Mouse (Mus musculus) thymus, adult 2 months (tissue): ENCODE results near the gene Chm. TPM values are rescaled to one million over a fixed set of nuclear protein-coding genes. Genes with fewer than 3 reads are reported as not detected.

Experiments
- DNase-seq: peaks from one replicate; pipeline ENCODE4 v3.0.0; 2021
- H3K27ac ChIP-seq: fragments of 200-500 bp; 2 replicates; pipeline ENCODE4 v1.5.1; 2012; ENCODE audit warnings: low read length, control low read depth; ENCODE audit not compliant: control insufficient read depth, insufficient read depth
- H3K27me3 ChIP-seq: fragments of 200-500 bp; 2 replicates; pipeline ENCODE4 v1.6.1; 2012; ENCODE audit warnings: mild to moderate bottlenecking, low read length, moderate library complexity, mixed read lengths; ENCODE audit not compliant: control insufficient read depth, insufficient read depth
- H3K36me3 ChIP-seq: fragments of 200-500 bp; 2 replicates; pipeline ENCODE4 v1.6.1; 2012; ENCODE audit warnings: mild to moderate bottlenecking, low read length, moderate library complexity; ENCODE audit not compliant: control insufficient read depth, insufficient read depth
- H3K4me1 ChIP-seq: fragments of 200-500 bp; replicated peaks from 2 replicates; pipeline ENCODE4 v1.6.1; 2012; ENCODE audit warnings: low read length; ENCODE audit not compliant: control insufficient read depth, insufficient read depth
- H3K4me3 ChIP-seq: fragments of 200-500 bp; 2 replicates; pipeline ENCODE4 v1.5.1; 2012; ENCODE audit warnings: mild to moderate bottlenecking, low read length, control low read depth, moderate library complexity; ENCODE audit not compliant: control insufficient read depth, insufficient read depth
- CTCF ChIP-seq: fragments of 200-500 bp; IDR thresholded peaks from 2 replicates; pipeline ENCODE4 v1.5.1; 2012; ENCODE audit warnings: mild to moderate bottlenecking, control low read depth, low read length, moderate library complexity, borderline replicate concordance; ENCODE audit not compliant: control insufficient read depth, poor library complexity, insufficient read depth; ENCODE audit errors: extremely low read depth
- POLR2A ChIP-seq: fragments of 200-500 bp; IDR thresholded peaks from 2 replicates; pipeline ENCODE4 v1.6.1; 2012; ENCODE audit warnings: mild to moderate bottlenecking, low read length, control low read depth, moderate library complexity; ENCODE audit not compliant: control insufficient read depth, poor library complexity, insufficient read depth; ENCODE audit errors: extremely low read depth
- WGBS: fragments of 180-500 bp; shearing (Covaris S2); methylation state at CpG from one replicate; pipeline ENCODE4 v1.1.7; 2018; 5-methylcytosine and 5-hydroxymethylcytosine counted together
- polyA plus RNA-seq: library from polyadenylated mRNA; depleted of rRNA; stranded (reverse); fragments of >200 nt; gene quantifications from 2 replicates; pipeline ENCODE4 v1.2.3, GENCODE M21; 2012; rRNA removed

Gene Chm
- polyA plus RNA-seq, 1 experiment: 2.6 TPM

GRCm38 (mm10) chrX:113160268-113160860 lies 25.0 kb downstream of the Chm start:
- no peak overlapping the region for H3K4me3 ChIP-seq
- no peak overlapping the region for H3K27ac ChIP-seq
- no peak for DNase-seq
- H3K27me3 ChIP-seq: no peaks in the 10 kb centered on the region
- no peaks in the 10 kb centered on the region for H3K36me3 ChIP-seq
- TF ChIP-seq CTCF (no peak), POLR2A (no peak)
- WGBS: 63% methylated on average over 3 of the region's 3 CpGs
- no peaks in the 10 kb centered on the region for H3K4me1 ChIP-seq

- Histone ChIP-seq H3K4me1 (no peaks in the 10 kb centered on the region), H3K36me3 (no peaks in the 10 kb centered on the region), H3K4me3 (no peak overlapping the region), H3K27me3 (no peaks in the 10 kb centered on the region), H3K27ac (no peak overlapping the region)
- WGBS: 4% methylated on average over 2 of the region's 2 CpGs
- DNase-seq: no peak
- no peak for TF ChIP-seq POLR2A
- TF ChIP-seq CTCF: no peak
Measured at GRCm38 (mm10) chrX:113084171-113084570, 101.1 kb downstream of the Chm start.

DNA sequence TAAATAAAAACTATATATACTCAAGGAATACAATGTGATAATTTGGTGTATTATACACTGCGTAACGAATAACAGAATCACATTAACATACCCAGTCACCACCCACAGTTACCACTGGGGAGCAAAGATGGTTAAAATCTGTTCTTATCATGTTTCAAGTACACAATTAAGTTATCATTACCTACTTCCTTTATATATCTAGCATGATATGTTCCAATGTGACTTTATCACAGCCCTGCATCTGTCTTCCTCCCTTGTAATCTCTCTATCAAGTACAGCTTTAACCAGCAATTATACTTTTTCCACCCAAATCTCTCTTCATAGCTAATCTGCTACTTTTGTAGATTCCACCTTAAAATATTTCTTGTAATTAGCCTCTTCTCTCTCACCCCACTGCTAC lies 109.3 kb downstream of the Chm start:
- TF ChIP-seq POLR2A (no peak), CTCF (no peak)
- Histone ChIP-seq H3K27ac (no peak overlapping the region), H3K4me1 (no peaks in the 10 kb centered on the region), H3K36me3 (no peaks in the 10 kb centered on the region), H3K27me3 (no peaks in the 10 kb centered on the region), H3K4me3 (no peak overlapping the region)
- WGBS: 95% methylated on average over 2 of the region's 2 CpGs
- DNase-seq: no peak

DNA sequence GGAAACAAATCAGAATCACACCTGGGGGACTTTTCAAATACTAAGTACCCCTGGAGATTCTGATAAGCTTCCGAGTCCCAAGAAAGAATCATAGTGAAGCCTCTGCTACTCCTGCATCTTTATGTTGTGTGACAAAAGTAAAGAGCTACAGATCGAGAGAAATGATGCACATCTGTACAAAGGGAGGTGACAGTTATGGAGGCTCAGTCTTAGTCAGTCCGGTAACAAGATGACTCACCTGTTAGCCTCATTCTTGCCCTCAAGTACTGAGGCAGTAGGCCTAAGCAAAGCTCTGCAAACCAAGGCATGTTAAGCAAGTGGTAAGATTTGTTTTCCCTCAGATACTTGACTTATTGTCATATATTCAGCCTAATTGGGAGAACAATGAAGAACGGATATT lies 110.5 kb downstream of the Chm start:
- DNase-seq: no peak
- no peak overlapping the region for H3K27ac ChIP-seq
- TF ChIP-seq POLR2A: no peak
- TF ChIP-seq CTCF: no peak
- H3K4me1 ChIP-seq: no peaks in the 10 kb centered on the region
- no peaks in the 10 kb centered on the region for H3K27me3 ChIP-seq
- WGBS: 95% methylated on average over 4 of the region's 4 CpGs
- no peaks in the 10 kb centered on the region for H3K36me3 ChIP-seq
- no peak overlapping the region for H3K4me3 ChIP-seq

GRCm38 (mm10) chrX:113003621-113004020 lies 181.7 kb downstream of the Chm start:
- Histone ChIP-seq H3K27ac (no peak overlapping the region), H3K36me3 (no peaks in the 10 kb centered on the region), H3K4me3 (no peak overlapping the region), H3K27me3 (no peaks in the 10 kb centered on the region), H3K4me1 (no peaks in the 10 kb centered on the region)
- no peak for DNase-seq
- TF ChIP-seq POLR2A (no peak), CTCF (no peak)
- 77% methylated on average over 3 of the region's 3 CpGs for WGBS

GRCm38 (mm10) chrX:113002192-113002591 lies 183.1 kb downstream of the Chm start:
- DNase-seq: no peak
- WGBS: 71% methylated on average over 3 of the region's 3 CpGs
- H3K4me3 ChIP-seq: no peak overlapping the region
- no peaks in the 10 kb centered on the region for H3K27me3 ChIP-seq
- TF ChIP-seq POLR2A: no peak
- TF ChIP-seq CTCF: no peak
- H3K27ac ChIP-seq: no peak overlapping the region
- H3K36me3 ChIP-seq: no peaks in the 10 kb centered on the region
- H3K4me1 ChIP-seq: no peaks in the 10 kb centered on the region

Other genes with a start within 250 kb of the Chm start
- gene Dach2, start 112.0 kb upstream of the Chm start, polyA plus RNA-seq: 0.10 and 0.63 TPM in 2 replicates